Mouse (Mus musculus) frontal cortex, postnatal 10 days (tissue): ENCODE results near the gene Zfp819.
"Not testable (repeated sequence)": the region's sequence is repeated elsewhere in the genome, so short reads cannot be mapped to it uniquely, and the experiment has no call there.

Experiments used
- DNase-seq, 2 experiments: peaks; one replicate each; pipeline ENCODE4 v3.0.0; 2022; ENCODE audit warnings: low spot score in 2 of 2, mixed read lengths in 1 of 2

Gene Zfp819

DNA sequence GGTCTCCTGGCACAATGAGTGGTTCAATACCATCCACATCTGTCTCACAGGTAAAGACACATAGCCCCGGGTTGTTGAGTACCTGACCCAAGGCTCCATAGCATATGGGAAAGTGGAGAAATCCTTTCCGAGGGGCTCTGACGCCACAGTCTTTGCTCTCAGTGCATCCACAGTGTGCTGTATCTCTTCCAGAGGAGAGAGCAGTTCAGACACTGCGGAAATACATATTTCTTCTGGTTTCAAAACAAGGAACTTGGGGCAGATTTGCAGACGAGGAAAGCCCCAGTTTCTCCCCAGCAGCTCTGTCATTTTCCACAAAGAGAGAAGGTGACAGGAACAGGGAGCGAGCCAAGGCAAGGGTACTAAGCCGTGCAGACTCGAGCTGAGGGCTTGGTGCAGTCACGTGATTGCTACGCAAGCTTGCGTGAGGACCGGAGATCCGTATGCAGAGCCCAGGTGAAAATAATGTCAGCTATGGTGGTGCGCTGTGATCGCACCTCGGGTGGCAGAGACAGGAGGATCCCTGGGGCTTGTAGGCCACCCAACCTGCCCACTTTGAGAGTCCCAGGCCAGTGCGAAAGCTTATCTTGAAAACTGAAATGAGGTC lies 36.2 kb downstream of the Zfp819 start:
- DNase-seq: no peak

DNA sequence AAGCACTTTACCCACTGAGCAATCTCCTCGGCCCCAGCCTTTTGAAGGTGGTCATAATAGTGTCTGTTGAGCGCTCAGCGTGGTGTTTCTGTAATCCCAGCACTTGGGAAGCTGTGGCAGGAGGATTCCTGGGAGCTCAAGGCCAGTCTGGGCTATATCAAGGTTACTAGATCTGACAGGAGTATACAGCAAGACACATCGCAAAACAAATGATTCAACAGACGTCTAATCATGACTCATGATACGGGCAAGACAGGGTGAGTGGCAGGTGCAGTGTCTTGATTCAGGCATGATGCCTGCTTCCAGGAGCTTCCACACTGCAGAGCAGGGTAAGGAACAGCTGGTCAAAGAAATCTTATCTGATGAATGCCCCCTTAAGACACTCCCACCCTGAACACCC lies 45.7 kb downstream of the Zfp819 start:
- DNase-seq: no peak

DNA sequence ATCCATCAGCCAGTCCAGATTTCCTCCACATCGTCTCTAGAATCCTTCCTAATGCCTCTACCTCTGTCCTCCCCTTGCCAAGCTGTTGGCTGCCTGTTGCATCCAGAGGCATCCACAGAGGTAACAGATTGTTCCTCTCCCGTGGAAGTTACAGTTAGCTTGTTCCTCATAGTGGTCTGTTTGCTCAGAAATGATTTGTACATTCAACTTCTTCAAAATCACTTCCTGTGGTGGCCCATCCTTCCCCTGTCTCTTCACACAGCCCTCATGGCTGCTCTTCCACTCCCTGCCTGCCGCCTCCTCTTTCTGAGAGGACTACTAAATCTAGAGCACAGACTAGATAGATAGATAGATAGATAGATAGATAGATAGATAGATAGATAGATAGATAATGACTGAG lies 47.5 kb downstream of the Zfp819 start:
- DNase-seq: no peak

DNA sequence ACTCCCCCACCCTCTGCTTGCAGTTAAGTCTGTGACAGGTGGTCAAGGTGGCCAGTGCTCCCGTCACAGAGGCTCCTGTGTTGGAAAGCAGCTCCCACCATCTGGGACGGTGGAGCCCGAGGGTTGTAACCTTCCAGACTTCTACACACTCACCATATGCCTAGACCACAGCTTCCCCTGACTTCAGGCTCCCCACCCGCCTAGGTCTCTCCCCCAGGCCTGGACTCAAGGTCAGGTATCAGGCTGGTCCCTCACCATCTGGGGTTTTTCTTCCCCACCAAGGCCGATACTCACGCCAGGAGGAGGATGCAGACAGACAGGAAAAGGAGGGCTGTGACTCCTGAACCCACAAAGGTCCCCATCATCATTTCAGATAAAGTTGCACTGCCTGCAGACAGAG lies 49.3 kb downstream of the Zfp819 start:
- no peak for DNase-seq

DNA sequence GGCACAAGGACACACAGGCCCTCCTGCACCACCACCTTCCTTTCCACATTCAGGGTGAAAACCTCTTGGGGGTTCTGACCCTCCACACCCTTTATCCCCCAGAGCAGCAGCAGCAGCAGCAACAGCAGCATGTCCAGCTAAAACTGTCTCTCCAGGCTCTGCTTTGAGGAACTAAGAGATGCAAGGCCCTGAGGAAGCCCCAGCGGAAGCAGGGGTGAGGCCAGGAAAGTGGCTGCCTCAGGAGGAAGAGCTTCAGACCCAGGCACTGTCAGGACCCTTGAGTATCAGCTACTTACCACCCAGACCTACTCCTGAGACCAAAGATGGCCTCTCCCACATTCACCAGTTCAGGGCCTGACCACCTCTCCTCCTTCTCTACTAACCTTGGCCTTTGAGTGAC lies 53.0 kb downstream of the Zfp819 start, which contains the start of gene Siglece:
Gene Siglece (minus strand): TSS at position 160 of the 400 bp plus-strand sequence.
- DNase-seq: no peak

DNA sequence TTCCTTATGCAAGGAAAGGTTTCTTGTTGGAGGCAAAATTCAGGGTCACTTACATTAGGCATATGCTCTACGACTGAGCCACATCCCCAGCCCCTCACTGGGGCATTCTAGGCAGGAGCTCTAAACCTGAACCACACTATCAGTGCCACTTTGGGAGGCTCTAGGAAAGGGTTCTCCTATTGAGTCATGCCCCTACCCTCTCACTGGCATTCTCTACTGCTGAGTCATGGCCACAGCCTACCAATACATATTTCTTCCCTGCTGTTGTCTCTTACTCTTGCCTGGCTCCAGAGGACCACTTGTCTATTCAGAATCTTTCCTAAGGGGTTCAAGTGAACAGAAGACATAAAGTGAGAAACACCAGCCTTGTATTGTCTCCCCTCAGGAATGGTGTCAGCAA lies 55.8 kb downstream of the Zfp819 start:
- no peak for DNase-seq

DNA sequence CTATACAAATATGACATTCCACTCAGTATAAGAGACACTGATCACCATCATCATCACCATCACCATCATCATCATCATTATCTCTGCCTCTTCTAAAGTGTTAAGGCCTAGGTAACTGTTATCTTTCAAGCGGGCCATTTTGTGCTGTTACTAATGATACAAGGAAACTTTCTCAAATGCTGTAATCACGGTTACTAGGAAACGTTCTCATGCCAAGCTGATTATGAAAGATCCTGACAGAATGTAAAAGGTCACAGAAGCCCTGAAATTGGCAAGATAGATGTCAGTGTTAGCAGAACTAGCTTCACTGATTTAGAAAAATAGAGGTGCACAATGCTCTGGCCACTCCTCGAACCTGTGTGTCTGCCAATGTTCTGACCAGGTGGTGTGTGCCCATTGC lies 60.3 kb downstream of the Zfp819 start:
- not testable (repeated sequence) for DNase-seq
